Mouse (Mus musculus) limb, embryonic 12.5 days (tissue): ENCODE data around the gene Ctbp2. TPM values are rescaled to one million over a fixed set of nuclear protein-coding genes. Genes with fewer than 3 reads are reported as not detected.
A peak's percentile ranks its signal among the peaks of the same experiment; 100 is the strongest.

Source experiments
- ATAC-seq: fragments of 200-750 bp; cut with Nextera tagmentation; 2 replicates; pipeline ENCODE4 v1.8.0; 2017; ENCODE audit warnings: low read depth, moderate TSS enrichment; ENCODE audit not compliant: insufficient number of reproducible peaks, insufficient read depth, low FRiP score, low TSS enrichment
- H3K27ac ChIP-seq: fragments of 300-500 bp; sonication (generic); 2 replicates; pipeline ENCODE4 v1.5.1; 2016; ENCODE audit warnings: mild to moderate bottlenecking, moderate library complexity
- H3K27me3 ChIP-seq: fragments of 300-500 bp; sonication (generic); 2 replicates; pipeline ENCODE4 v1.6.1; 2016; ENCODE audit warnings: mild to moderate bottlenecking, moderate library complexity
- H3K36me3 ChIP-seq: fragments of 300-500 bp; sonication (generic); 2 replicates; pipeline ENCODE4 v1.6.1; 2016; ENCODE audit warnings: mild to moderate bottlenecking, moderate library complexity
- H3K4me1 ChIP-seq: fragments of 300-500 bp; sonication (generic); replicated peaks from 2 replicates; pipeline ENCODE4 v1.6.1; 2016
- H3K4me2 ChIP-seq: fragments of 300-500 bp; sonication (generic); 2 replicates; pipeline ENCODE4 v1.6.1; 2016; ENCODE audit warnings: mild to moderate bottlenecking, moderate library complexity
- H3K4me3 ChIP-seq: fragments of 300-500 bp; sonication (generic); replicated peaks from 2 replicates; pipeline ENCODE4 v1.5.1; 2016; ENCODE audit warnings: mild to moderate bottlenecking
- H3K9ac ChIP-seq: fragments of 300-500 bp; sonication (generic); replicated peaks from 2 replicates; pipeline ENCODE4 v1.6.1; 2016; ENCODE audit warnings: mild to moderate bottlenecking, moderate library complexity
- H3K9me3 ChIP-seq: fragments of 300-500 bp; sonication (generic); 2 replicates; pipeline ENCODE4 v1.6.1; 2016; ENCODE audit warnings: mild to moderate bottlenecking, moderate library complexity
- WGBS: fragments of 180-500 bp; shearing (Covaris S2); methylation state at CpG from one replicate; pipeline ENCODE4 v1.1.7; 2016; 5-methylcytosine and 5-hydroxymethylcytosine counted together
- polyA plus RNA-seq: library from polyadenylated mRNA; unstranded; fragments of >200 nt; fragmentation: Nextera tagmentation; extraction: Ambion mirVana; gene quantifications from 2 replicates; pipeline ENCODE4 v1.2.1, GENCODE M21; 2016

Ctbp2 gene
- polyA plus RNA-seq, 1 experiment from 2014 or later, result 105 TPM

DNA sequence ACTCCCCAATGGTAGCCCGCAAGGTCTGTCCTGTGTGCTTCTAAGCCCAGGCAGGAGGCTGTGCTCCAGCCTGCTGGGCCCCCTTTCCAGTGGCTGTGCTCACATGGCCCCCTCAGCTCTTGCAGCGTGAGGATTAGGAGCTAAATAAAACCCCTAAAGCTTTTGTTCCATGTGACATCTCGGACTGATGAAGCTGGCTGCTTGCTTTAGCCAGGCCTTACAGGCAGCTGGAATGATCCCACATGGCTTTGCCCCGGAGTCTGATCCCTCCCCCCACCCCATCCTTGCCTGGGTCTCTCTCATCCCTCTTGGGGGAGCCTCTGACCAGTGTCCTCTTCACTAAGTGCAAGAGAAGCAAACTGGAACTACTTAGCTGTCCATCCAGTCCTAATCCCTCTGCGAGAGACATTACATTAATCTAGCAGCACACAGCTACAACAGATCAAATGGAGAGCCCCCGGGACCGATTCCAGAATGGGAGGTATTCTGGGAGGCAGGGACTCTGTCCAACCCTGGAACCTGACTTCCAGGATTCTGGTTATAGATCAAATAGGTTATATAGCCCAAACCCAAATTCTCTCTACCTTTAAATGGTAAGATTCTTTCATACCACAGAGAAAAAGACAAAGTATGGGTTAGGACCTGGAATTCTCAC lies 108.6 kb downstream of the Ctbp2 start:
- Histone ChIP-seq H3K4me3 (no peak overlapping the region), H3K4me2 (no peak overlapping the region), H3K27ac (peak overlapping the region; percentile 7; the same call in 1 of the 2 replicates)

DNA sequence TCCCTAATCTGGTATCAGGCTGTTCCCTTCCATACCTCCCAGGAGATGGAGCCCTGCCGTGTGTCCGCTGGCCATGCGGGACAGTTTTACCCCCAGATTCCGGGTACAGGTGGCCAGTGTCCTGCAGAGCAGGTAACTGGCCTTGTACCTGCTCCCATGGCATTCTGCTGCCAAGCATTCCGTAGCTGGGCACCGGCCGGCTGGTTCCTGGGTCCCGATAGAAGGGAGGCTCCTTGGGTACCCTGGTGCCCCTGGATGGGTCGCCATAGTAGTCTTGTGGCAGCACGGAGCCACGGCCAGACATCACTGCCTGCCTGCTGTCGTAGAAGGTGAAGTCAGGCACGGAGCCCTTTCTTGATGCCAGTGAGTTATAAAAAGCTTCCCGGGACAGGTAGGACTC lies 109.5 kb downstream of the Ctbp2 start:
- Histone ChIP-seq H3K36me3 (peaks cover 23% of the 10 kb centered on the region), H3K4me3 (no peak overlapping the region), H3K9ac (no peak overlapping the region), H3K27ac (peak overlapping the region; percentile 7; the same call in 1 of the 2 replicates), H3K9me3 (no peaks in the 10 kb centered on the region), H3K27me3 (no peaks in the 10 kb centered on the region), H3K4me2 (no peak overlapping the region), H3K4me1 (peaks cover 64% of the 10 kb centered on the region)
- ATAC-seq, result no peak
- WGBS, result 95% methylated on average over 14 of the region's 14 CpGs

More for the DNA sequence above, 108.6 kb downstream of the Ctbp2 start:
- H3K27me3 ChIP-seq, result no peaks in the 10 kb centered on the region
- H3K9me3 ChIP-seq, result no peaks in the 10 kb centered on the region
- H3K4me1 ChIP-seq, result peaks cover 71% of the 10 kb centered on the region
- peak; percentile 63; the same call in 1 of the 2 replicates for ATAC-seq
- no peak overlapping the region for H3K9ac ChIP-seq
- H3K36me3 ChIP-seq, result peaks cover 14% of the 10 kb centered on the region
- WGBS, result 46% methylated on average over 7 of the region's 7 CpGs

DNA sequence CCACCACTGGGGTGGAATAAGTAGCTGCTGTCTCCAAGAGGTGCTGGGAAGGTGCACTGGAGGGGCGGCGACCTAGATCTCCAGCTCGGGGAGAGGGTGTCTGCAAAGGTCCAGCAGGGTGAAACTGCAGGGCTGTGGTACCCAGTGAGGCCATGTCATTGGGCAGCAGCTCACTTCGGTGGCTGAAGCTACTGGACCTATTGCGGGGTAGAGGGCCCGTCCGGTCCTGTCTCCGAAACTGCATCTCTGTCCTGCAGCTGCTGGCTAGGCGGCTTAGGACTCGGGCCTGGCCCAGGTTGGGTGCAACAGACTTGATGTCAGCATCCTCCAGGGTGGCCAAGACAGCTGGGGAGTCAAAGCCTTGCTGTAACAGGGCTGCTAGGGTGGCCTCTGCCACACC lies 110.2 kb downstream of the Ctbp2 start:
- H3K4me2 ChIP-seq, result no peak overlapping the region
- H3K27ac ChIP-seq, result 0 out of 2 replicates have a peak overlapping the region, but pooled peaks have one; percentile 17
- peaks cover 30% of the 10 kb centered on the region for H3K36me3 ChIP-seq
- H3K27me3 ChIP-seq, result no peaks in the 10 kb centered on the region
- ATAC-seq, result no peak
- peaks cover 56% of the 10 kb centered on the region for H3K4me1 ChIP-seq
- 96% methylated on average over 10 of the region's 10 CpGs for WGBS
- H3K9ac ChIP-seq, result no peak overlapping the region
- H3K4me3 ChIP-seq, result no peak overlapping the region
- no peaks in the 10 kb centered on the region for H3K9me3 ChIP-seq

DNA sequence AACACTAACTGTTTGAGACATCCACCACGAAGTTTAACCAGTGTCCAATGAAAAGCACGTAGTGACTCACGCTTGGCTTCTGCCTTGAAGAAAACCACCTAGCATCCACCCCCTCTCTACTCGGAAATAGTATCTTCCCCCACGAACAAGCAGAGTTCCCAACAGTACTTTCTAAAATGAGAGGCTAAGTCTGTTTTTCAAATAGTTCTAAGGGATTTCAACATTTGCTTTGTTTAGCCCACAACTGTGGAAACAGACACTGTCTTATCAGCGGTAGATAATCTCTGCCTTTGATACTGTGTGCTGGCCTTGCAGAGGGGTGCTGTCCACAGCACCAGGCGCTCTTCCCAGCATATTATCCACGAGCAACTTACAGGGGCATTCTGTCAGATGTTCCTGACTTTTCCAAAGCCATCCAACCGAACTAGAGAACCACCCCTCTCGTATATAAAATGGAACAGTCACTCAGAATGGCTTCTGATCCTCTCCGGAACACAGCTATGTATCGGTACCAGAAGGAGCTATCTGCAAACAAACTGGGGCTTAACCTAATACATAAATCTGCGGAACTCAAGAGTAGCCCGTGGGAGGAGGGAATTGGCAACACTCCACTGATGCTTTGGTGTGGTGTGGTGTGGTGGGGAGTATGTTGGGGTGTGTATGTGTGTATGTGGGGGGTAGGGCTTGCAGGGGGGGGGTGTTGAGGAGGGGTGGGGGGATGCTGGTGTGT lies 111.4 kb downstream of the Ctbp2 start:
- Histone ChIP-seq H3K36me3 (peaks cover 32% of the 10 kb centered on the region), H3K4me1 (peaks cover 50% of the 10 kb centered on the region), H3K27ac (no peak overlapping the region), H3K4me3 (no peak overlapping the region), H3K27me3 (no peaks in the 10 kb centered on the region), H3K9ac (no peak overlapping the region), H3K9me3 (no peaks in the 10 kb centered on the region), H3K4me2 (no peak overlapping the region)
- 69% methylated on average over 14 of the region's 14 CpGs for WGBS
- ATAC-seq, result no peak

DNA sequence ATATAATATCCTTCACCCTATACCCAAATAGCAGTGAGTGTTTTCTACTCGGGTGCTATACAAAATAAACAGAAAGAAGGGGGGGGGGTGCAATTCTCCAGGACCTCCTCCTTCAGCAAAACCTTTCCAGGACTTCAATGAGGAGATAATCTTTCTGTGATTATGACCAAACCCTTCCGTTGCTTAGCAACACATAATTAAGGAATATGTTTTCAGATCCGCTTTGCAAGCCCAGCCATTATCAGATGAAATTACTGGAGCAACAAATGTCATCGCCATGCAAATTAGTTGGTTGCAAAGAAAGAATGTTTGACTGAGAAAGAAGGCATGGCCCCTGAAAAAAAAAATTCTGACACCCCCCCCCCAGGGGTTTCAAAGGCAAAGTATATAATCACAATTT lies 112.5 kb downstream of the Ctbp2 start:
- Histone ChIP-seq H3K27ac (no peak overlapping the region), H3K27me3 (no peaks in the 10 kb centered on the region), H3K4me3 (no peak overlapping the region), H3K36me3 (peaks cover 37% of the 10 kb centered on the region), H3K9me3 (no peaks in the 10 kb centered on the region), H3K4me1 (peaks cover 50% of the 10 kb centered on the region), H3K9ac (no peak overlapping the region), H3K4me2 (no peak overlapping the region)
- 70% methylated on average over 4 of the region's 4 CpGs for WGBS
- ATAC-seq, result no peak

DNA sequence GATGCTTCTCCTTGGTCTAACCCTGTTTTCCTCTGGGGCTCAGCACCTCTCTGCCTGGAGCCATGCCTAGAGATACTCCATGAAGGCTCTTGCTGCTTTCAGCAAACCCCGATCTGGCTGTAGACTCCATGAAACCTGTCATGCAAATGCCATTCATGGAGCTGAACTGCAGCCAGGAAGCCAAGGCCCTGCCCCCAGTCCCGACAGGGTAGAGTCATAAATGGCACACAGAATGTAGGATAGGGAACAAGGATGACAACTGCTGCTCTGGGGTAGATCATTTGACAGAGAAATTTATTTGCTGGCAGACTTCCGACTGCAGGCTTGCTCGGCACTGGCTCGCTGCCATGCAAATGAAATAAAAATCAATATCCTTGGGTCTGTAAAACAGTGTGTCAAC lies 113.0 kb downstream of the Ctbp2 start:
- peaks cover 54% of the 10 kb centered on the region for H3K4me1 ChIP-seq
- H3K27me3 ChIP-seq, result no peaks in the 10 kb centered on the region
- ATAC-seq, result no peak
- no peak overlapping the region for H3K4me3 ChIP-seq
- peak overlapping the region; percentile 2; the same call in 1 of the 2 replicates for H3K27ac ChIP-seq
- peaks cover 37% of the 10 kb centered on the region for H3K36me3 ChIP-seq
- no peak overlapping the region for H3K9ac ChIP-seq
- no peaks in the 10 kb centered on the region for H3K9me3 ChIP-seq
- H3K4me2 ChIP-seq, result no peak overlapping the region
- WGBS, result 50% methylated on average over 5 of the region's 5 CpGs

DNA sequence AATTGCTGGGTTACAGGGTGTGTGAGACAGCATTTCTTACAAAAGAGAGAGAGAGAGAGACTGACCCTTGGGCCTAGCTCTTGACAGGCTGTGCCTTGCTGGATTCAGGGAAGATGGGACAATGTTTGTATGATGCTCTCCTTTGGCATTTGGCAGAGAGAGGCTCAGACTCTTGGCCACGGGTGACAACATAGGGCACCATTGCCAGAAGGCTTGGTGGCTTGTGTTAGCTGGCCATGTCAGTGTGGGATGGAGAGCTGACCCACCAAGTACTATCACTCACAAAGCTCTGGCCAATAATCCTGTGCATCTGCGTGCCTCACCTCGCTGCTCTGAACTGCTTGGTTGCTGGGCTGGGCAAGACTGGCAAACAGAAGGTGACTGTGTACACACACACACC lies 113.7 kb downstream of the Ctbp2 start:
- Histone ChIP-seq H3K36me3 (peaks cover 43% of the 10 kb centered on the region), H3K27me3 (no peaks in the 10 kb centered on the region), H3K4me1 (peaks cover 53% of the 10 kb centered on the region), H3K9me3 (no peaks in the 10 kb centered on the region), H3K9ac (no peak overlapping the region), H3K4me2 (no peak overlapping the region), H3K4me3 (no peak overlapping the region), H3K27ac (no peak overlapping the region)
- 89% methylated on average over 3 of the region's 3 CpGs for WGBS
- ATAC-seq, result no peak

DNA sequence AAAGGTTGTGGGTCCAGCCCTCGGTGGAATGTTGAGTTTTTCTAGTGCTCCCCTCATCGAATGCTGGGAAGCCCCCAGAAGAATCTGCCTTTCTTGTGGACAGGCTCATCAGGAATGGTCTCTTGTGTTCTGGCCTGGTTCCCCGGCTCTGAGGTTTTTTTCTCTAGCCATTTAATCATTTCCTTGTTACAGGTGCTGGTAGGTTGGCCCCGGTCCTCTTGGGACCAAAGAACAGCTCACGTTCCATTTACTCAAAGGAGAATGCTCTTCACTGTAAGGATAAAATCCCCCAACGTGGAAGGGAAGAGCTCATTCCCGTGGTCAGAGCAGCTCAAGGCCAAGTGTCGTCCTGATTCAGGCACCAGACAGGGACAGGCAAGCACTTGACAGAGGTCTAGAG lies 114.5 kb downstream of the Ctbp2 start:
- H3K4me3 ChIP-seq, result no peak overlapping the region
- no peaks in the 10 kb centered on the region for H3K27me3 ChIP-seq
- no peak for ATAC-seq
- H3K36me3 ChIP-seq, result peaks cover 51% of the 10 kb centered on the region
- H3K4me2 ChIP-seq, result no peak overlapping the region
- H3K9ac ChIP-seq, result no peak overlapping the region
- H3K27ac ChIP-seq, result no peak overlapping the region
- no peaks in the 10 kb centered on the region for H3K9me3 ChIP-seq
- H3K4me1 ChIP-seq, result peaks cover 45% of the 10 kb centered on the region
- WGBS, result 82% methylated on average over 8 of the region's 8 CpGs

DNA sequence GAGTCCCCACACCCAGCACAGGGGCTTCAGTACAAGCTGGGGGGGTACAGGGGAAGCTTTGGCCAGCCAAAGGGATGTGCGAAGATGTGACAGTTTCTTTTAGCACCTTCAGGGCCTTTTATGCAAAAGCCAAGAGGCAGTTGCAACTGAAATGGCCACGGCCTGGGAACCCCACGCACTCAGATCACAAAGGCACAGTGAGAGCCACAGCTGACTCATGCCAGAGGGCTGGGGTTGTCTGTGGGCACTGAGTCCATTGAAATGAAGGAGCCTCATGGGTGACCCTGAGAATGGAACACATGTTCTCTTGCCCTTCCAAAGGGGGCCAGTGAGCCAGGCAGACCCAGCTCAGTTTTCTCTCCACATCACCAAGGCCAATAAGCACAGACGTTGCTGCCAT lies 115.5 kb downstream of the Ctbp2 start:
- no peak overlapping the region for H3K4me2 ChIP-seq
- H3K9ac ChIP-seq, result no peak overlapping the region
- WGBS, result 83% methylated on average over 4 of the region's 4 CpGs
- H3K4me3 ChIP-seq, result no peak overlapping the region
- H3K4me1 ChIP-seq, result peaks cover 44% of the 10 kb centered on the region
- peaks cover 46% of the 10 kb centered on the region for H3K36me3 ChIP-seq
- no peaks in the 10 kb centered on the region for H3K27me3 ChIP-seq
- ATAC-seq, result no peak
- no peak overlapping the region for H3K27ac ChIP-seq
- H3K9me3 ChIP-seq, result no peaks in the 10 kb centered on the region

DNA sequence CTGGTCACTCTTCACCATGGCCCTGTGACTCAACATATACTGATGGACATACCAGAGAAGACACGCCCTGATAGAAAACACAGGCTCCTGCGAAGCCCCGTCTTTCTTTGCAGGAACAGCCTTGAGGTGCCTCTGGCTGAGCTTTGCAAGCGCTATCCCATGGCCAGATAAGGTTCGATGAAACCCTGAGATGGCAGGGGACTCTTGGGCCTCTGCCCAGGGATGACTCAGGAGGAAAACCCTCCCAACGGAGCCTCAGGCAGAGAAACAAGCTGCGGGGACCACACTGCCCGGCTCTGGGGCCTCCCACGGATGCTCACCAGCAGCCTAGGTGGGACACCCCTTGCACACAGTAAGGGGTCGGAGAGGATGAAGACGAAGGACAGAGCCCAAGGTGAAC lies 116.8 kb downstream of the Ctbp2 start:
- Histone ChIP-seq H3K4me3 (no peak overlapping the region), H3K4me2 (no peak overlapping the region), H3K9me3 (no peaks in the 10 kb centered on the region), H3K9ac (no peak overlapping the region), H3K36me3 (peaks cover 42% of the 10 kb centered on the region), H3K4me1 (peaks cover 40% of the 10 kb centered on the region), H3K27me3 (no peaks in the 10 kb centered on the region), H3K27ac (no peak overlapping the region)
- ATAC-seq, result no peak
- whole genome bisulfite sequencing, result 84% methylated on average over 11 of the region's 11 CpGs

DNA sequence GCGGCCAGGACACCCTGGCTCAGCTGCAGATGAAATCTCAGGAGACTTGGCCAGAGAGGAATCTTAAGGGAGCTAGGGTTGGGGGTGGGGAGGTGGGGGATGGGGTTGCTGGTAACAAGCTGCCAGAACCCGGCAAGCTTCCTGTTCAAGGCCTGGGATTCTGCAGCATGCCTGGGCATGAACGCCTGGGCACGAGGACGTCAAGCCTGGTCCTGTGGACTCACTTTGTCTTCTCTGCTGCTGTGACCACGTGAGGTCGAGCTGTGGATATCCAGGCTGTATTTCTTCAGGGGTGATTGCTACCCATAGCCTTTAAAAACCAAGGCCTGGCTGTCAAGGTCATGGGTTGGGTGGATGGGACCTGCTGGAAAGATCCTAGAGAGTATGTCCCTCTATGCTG lies 118.4 kb downstream of the Ctbp2 start:
- no peaks in the 10 kb centered on the region for H3K9me3 ChIP-seq
- no peak overlapping the region for H3K9ac ChIP-seq
- H3K36me3 ChIP-seq, result peaks cover 42% of the 10 kb centered on the region
- H3K4me1 ChIP-seq, result peaks cover 26% of the 10 kb centered on the region
- H3K4me3 ChIP-seq, result no peak overlapping the region
- H3K27ac ChIP-seq, result no peak overlapping the region
- no peak for ATAC-seq
- H3K27me3 ChIP-seq, result no peaks in the 10 kb centered on the region
- WGBS, result 70% methylated on average over 7 of the region's 7 CpGs
- no peak overlapping the region for H3K4me2 ChIP-seq
